Mouse (Mus musculus) cerebellum, postnatal 36 days (tissue): Measurements from ENCODE around the gene Filip1l.

Experiments used
- DNase-seq, 2 experiments: peaks; one replicate each; pipeline ENCODE4 v3.0.0; 2021 to 2022; ENCODE audit warnings: mixed read lengths in 2 of 2

Filip1l gene

DNA sequence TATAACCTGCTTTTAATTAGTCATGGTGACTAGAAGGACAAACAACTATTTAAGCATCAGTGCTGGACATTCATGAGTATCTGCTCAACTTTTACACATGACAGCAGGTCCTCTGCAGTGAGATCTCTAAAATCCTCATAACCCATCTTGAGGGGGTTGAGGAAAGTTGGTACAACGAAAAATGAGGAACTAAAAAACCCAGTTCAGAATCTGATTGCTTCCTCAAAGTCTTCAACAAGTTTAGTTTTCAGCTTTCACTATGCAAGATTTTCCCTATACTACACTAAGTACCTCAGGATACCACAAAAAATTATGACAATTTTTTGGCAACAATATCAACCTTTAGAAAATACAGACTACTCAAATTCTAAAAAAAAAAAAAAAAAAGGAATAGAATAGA, 181.5 kb downstream of the Filip1l start:
- no peak for DNase-seq

DNA sequence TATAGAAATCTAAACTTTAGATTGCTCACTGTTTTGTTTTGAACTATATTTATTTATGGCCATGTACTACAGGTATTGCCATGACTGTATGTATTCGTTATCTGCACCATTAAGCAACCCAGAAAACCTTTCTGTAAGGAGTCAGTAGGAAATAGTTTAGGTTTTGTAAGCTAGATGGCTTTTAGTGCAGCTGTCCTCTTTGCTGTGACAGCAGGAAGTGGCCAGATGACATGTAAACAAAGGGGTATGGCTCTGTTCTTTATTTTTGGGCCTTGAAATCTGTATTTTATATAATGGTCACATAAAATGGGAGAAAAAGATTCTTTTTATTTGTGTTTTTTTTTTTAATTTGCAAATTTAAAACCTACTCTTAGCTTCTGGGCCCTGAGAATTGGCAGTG, 181.9 kb downstream of the Filip1l start:
- no peak for DNase-seq

DNA sequence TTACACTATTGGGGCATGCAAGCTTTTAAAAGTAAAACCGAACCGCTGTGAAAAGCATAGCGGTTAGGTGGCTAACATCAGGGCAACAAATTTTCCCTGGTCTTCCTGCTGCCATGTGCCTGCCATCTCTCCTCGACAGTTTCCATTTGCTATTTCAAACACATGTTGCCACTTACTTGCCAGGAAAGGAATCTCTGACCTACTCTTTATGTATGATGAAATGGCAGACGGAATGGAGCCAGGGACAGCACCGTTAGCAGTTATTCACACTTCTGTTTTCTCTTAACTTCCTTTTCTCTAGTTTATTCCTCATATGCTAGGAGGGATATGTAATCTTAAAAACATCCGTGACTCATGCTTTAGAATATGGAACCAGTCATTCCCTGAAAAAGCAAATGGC, 183.6 kb downstream of the Filip1l start:
- DNase-seq, result no peak

DNA sequence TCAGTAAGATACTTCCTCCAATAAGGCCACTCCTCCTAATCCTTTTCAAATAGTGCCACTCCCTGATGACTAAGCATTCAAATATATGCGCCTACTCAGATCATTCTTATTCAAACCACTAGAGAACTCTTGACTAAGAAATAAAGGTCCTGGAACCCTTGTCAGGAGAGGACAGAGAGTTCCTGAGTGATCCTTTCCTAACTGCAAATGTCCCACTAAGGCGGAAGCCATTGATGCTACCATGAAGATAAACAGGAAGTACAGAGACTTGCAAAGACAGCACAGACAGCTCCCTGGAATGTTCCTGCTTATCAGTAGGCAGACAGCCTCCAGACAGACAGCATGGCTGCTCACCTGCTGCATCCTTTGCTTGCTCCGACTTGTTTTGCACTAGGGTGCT, 190.3 kb downstream of the Filip1l start:
- DNase-seq, result no peak

DNA sequence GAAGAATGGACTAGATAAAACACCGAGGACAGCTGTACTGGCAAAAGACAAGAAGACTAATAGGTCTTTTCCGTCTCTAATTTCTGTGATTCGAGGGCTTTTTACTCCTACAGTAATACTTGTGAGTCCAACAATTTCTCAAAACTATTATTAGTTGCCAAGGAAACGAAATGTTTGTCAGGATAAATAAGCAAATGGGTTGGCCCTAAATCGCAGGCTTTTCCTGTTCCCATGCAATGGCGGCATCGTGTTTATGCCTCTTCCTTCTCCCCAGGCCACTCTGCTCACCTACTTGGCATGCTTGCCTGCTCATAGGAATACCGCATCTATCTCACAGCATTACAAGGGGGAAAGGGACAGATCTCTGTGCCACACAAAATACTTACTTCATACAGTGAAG, 191.5 kb downstream of the Filip1l start:
- DNase-seq, result no peak

DNA sequence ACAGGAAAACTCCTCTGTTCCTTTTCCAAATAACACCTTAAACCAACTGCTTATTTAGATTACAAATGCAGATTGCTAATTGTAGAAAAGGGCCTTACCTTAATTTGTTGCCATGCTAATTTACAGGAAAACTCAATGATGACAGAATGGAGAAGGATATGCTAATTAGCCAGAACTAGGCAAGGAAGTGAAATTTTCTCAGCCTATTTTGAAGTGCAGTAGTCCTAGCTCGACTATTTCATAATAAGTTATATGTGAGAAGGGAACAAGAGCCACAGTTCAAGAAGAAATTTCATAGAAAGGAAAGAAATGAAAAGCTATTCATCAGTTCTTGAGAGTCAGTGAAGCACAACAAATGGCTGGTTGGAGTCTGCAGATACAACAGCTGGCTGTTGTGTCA, 193.5 kb downstream of the Filip1l start:
- no peak for DNase-seq

DNA sequence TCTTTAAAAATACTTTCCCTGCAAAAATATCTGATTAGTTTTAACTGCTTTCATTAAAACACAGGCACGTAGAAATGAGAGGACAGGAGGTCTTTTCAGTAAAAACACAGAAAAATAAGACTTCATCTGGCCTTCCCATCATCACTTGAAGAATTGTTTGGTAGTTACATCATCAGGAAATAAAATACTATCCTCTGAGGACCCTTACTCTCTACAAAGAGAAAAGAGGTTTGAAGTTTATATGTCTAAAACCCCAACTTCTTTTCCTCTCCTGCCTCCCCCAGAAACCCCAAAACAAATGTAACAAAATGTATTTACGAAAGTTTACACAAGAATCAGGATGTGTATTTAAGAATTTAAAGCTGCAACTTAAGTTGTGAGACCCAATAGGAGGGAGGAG, 195.7 kb downstream of the Filip1l start:
- no peak for DNase-seq

DNA sequence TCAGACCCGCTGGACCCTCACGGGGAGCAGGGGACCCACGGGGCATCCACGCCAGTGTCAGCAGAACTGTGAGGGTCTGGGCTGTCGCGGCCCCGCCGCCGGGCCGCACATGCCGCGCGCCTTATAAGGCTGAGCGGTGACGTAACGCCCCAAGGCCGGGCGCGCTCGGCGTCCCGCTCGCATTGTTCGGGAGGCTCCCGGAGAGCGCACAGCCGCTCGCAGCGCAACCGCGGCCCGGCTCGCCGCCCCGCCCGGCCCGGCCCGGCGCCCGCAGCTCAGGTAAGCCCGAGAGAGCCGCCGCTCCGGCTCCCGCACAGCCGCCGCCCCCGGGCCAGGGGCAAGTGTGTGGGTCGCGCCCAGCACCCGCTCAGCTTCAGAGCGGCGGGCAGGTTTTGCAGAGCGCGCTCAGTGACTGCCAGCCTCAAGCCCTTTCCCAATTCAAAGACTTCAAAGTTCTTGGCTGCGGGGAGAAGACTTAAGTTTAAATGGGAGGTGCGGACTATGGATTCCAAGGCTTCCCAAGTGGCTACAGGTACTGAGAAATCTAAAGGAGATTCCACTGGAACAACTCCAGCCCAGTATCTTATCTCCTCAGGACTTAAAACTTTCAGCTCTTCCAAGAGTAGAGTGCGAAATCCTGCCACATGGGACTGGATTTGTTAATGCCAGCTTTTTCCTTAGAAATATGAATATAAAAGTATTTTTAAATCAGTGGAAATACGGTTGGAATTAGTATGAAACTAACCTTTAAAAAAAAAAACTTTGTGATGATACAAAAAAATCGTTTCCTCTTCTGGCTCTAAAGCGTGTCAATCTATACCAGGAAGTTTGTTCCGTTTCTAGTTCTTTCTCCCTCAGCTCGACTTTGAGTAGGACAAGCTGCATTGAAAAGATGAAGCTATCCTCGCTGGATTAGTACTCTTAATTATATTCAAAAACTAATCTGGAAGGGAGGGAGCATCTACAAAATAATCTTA, 196.5 kb downstream of the Filip1l start:
- DNase-seq, result peak; percentile 14 to 24

DNA sequence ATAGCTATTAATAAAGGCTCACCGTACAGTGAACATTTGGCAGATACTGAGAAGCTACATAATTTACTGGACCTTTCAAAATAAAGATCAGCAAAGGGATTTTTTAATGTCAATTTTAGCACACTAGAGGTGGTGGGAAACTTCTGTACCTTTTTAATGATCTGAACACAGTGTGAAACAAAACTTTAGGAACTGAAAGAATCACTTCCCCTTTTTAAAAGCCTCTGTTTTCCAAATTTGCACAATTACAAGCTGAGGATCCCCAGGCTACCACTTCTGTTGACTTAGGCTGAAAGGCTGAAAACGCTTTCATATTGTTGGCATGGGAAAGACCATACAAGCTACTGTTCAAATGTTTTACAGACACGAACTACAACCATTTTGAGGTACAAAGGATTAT, 197.2 kb downstream of the Filip1l start:
- no peak for DNase-seq

DNA sequence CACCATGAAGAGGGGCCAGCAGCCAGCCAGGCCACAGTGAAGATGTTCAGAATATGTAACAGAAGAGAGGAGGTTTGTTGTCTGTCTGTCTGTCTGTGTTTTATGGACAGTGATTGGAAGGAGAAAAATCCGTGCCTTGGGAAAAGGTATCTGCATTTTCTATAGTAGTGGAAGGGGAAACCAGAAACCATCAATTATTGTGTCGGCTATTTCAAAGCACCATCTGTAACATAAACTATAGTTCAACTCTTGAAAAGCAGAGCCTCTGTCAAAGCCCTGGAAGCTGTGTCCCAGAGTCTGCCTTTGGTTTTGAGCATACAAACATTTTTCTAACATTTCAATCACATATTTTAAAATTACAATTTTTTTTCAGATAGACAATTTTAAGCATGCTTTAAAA, 197.9 kb downstream of the Filip1l start:
- DNase-seq, result no peak

DNA sequence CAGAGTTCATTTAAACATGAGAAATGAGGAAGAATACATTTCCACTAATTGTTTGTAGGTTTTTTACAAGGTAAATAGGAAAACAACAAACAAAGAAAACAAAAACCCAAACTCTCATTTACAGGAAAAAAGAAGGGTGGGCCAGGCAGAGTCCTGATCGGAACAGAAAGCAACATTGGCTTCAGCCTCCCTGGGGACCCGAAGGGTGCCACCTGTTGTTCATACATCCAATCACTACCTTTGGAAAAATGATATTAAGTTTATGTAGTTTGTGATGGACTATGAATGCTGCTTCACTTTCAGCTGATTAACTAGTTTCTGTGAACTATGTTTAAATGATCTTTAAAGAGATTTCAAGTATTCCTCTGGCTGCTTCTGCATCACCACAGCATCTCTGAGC, 198.7 kb downstream of the Filip1l start:
- DNase-seq, result no peak

DNA sequence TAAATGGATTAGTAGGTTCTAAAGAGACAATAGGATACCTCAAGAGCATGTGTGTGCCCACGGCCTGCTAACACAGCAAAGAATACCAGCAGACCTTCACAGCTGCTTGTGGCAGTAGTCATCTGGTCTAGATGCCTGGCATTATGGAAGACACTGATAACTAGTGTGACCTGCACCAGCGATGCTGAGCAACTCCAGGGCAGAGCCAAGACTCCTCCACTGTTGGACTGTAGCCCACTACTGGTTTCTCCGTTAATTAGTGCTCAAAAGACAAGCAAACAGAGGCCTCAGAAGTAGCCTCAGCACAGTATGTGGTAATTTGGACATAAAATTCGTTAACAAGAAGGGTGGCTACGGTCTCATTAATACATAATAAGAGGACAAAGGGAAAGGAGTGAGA, 199.8 kb downstream of the Filip1l start:
- DNase-seq, result no peak

DNA sequence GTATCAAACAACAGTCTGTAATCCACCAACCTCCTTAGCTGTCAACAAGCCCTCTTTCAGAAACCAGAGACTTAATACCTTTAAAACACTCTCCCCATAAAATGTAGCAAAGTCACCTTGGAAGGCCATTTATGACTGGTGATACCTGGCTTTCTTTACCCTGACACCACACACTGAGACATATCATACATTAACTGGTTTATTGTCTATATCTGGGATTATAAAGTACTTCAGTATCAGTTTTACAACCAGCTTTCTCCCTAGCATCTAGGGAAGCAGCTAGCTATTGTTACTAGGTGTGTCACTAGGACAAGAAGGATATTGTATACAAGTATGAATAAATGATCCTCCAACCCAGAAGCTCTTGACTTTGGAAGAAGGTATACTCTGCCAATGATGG, 200.3 kb downstream of the Filip1l start:
- DNase-seq, result no peak

DNA sequence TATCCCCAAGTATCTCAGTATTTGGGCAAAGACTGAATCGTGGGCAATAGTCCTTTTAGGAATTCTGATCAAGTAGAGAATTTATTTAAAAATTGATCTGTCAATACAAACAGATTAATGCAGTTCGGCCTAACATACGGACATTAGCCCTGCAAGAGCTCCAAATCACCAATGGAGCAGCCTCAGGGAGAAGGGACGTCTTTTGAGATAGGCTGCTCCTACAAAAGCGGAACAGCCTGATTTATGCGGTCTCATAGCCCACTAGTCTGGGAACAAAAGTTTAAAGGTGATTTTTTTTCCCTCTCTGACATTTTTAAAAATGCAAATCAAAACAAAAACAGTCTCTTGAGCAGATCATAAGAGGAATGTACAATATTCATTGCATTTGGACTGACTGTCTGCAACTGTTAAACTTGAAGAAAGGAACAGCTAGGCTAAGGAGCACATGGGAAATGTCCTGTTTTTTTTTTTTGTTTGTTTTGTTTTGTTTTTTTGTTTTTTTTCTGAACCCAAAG, 202.1 kb downstream of the Filip1l start:
- no peak for DNase-seq

DNA sequence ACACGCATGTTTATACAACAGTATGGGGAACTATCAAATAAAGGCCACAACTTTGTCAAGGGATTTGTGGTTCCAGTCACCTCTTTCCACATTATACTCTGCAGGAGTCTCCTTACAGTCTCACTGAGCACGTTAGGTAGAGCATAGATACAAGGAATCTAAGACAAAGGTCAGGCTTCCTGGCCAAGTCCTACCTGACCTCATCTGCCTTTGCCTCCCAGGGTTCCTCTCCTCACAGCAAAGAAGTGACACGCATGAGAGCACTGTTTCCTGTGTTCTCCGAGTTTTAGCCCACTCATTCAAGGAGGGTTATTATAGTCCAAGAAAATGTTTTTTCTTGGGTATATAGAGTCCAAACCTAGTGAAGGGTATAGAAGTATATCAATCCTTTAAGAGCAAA, 202.8 kb downstream of the Filip1l start:
- DNase-seq, result no peak

DNA sequence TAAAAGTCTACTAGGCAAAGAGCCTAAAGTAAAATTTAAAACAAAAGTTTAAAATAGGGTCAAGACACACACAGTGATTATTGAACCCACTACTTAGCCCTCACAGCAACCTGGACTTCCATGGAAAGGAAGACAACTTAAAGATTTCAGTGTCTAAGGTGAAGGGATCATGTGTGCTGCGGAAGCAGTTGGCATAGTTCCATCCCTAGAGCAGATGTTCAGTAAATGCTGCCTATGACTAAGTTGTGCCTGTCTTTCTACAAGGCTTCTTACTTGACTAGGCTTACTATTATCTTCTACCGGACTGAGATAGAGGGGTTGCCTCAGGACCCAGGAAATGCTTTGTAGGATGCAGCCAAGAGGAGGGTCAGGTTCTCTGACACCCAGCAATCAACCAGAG, 203.4 kb downstream of the Filip1l start:
- no peak for DNase-seq

DNA sequence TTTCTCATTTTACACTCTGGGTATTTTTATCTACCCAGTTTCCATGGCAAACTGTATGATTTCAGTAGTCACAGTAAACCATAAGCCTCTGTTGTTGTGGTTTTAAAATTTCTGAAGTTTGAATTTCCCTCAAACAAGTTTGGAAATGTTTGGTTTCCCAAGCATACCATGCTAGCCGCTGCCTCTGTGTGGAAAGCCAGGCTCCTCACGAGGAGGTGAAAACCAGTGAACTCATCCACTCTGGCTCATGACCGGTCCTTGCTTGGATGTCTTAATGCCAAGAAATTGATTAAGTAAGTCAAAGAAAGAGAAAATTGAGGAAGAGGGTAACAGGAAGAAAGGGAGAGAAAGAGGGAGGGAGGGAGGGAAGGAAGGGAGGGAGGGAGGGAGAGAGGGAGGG, 205.4 kb downstream of the Filip1l start:
- no peak for DNase-seq

DNA sequence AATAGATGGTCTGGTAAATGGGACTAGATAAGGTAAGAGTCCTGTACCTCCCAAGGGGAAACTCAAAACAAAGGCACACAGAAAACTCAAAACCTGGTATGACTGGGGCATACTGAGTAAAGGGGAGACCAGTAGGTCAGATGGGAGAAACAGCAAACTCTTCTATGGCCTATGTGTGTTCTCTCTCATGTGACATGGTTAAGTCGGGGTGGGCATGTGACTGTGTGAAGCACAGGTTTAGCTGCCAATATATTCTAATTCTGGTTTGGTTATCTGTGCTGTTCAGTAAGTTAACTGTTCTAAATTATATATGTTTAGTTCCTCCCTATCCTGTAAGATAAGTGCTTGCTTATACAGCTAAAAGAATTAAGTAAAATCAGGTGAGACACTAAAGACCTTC, 207.3 kb downstream of the Filip1l start:
- DNase-seq, result no peak

DNA sequence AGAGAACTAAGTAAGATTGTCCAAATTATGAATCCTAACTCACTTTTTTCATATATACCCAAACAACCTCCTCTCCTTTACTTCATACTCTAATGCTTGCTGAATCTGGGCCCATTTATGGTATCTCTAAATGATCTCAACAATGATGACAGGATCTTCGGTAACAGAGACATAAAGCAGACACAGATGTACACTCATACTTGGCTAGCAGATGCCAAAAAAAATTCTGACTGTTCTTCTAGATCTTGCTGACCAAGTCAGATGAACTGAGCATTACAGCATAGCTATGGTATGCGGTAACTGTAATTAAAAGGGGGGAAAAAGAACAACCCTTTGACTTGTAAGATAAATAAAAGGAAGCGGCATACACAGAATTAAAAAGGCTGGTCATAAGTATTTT, 210.6 kb downstream of the Filip1l start:
- no peak for DNase-seq

DNA sequence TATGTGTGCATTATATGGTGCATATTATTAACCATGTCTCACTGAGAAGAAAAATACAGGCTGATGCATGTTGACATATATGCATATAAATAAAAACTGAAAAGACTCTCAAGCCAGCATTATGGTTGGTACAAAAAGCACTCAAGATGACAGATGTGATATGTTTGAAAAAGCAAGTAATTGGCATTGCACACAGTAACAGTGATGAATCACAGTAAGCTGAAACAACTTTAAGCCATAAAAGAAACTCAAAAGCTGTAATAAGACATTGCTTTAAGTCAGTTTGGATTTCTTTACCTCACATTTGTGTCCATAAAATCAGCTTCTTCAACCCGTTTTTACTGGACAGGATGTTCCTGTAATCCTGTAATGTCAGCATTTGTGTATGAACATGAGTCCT, 211.9 kb downstream of the Filip1l start:
- DNase-seq, result no peak

DNA sequence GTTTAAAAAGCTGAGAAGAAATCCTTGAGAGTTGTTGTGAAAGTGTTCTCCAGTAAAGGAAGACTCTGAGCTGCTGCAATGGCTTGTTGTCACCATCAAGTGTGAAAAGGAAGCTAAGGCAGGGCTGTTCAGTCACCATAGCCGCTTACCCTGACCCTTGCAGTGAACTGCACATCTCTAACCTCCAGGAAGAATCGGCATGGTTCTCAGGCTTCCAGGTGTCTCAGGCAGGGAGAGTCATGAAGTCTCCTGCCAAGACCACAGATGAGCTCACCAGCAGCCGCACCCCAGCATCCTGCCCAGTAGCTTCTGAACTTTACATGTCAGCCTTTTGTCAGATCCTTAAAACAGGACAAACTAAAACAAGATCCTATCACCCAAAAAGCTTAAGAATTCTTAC, 213.3 kb downstream of the Filip1l start:
- DNase-seq, result no peak

DNA sequence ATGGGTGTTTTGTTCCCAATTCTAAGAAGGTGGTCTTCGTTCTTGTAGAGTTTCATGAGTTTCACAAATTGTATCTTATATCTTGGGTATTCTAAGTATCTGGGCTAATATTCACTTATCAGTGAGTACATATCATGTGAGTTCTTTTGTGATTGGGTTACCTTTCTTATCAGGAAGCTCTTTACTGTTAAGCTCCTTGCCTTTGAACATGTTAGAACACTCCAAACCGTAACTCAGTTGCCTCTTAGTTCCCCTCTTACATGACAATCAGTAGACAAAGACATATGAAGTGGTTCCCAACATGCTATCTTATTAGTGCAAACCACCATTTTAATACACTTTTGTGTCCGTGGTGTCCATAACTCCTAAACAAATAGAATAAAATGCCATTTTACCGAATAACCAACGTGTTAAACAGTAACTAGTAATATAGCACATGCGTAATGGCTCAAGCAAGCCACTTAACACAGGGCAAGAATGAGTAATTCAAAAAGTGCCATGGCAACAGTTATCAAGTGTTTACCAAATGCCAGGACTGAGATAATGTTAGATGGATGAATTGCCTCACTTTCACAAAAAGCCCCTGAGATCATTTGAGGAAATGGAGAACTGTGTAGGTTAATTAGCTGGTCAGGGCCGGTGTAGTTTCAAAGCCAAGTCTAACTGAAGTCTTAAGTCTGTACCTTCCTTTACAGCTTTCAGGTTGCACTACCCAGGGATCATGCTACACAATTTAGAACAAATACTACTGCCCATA, 215.9 kb downstream of the Filip1l start:
- DNase-seq, result no peak

DNA sequence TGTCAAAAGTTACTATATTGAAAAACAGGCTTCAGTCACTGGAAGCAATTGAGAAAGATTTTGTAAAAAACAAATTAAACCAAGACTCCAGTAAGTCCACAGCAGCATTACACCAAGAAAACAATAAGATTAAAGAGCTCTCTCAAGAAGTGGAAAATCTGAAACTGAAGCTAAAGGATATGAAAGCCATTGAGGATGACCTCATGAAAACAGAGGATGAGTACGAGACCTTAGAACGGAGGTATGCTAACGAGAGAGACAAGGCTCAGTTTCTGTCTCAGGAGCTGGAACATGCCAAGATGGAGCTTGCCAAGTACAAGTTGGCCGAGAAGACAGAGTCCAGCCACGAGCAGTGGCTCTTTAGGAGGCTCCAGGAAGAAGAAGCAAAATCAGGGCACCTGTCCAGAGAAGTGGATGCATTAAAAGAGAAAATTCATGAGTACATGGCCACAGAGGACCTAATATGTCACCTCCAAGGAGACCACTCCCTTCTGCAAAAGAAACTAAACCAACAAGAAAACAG, 218.0 kb downstream of the Filip1l start:
- DNase-seq, result no peak

DNA sequence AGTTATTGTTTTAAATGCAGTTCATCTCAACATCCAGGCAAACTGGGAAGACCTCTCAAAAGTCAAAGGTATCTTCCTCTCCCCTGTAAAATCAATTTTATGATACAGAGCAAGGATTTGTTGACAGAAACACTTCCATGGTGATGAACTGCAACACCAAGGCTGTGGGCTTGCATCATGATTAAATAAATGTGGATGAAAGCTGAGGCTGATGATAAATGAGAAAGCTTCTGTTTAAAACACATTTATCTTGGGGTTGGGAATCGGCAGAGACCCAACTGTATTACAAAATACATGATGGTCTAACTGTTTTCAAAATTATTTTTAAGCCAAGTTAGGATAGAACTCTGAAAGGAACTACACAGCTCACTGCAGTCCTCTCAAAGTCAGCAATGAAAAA, 220.9 kb downstream of the Filip1l start:
- DNase-seq, result no peak
